Mouse (Mus musculus) ES-Bruce4 (cell line): ENCODE results near the gene Mecom. TPM values are rescaled to one million over a fixed set of nuclear protein-coding genes. Genes with fewer than 3 reads are reported as not detected.

Experiments used
- H3K27ac ChIP-seq: 2 replicates; pipeline ENCODE4 v1.5.1; 2012; ENCODE audit warnings: low read length, inconsistent platforms; ENCODE audit not compliant: insufficient read depth
- H3K27me3 ChIP-seq: 2 replicates; pipeline ENCODE4 v1.6.1; 2012; ENCODE audit warnings: mild to moderate bottlenecking, low read length, inconsistent platforms; ENCODE audit not compliant: control insufficient read depth, poor library complexity, insufficient read depth, severe bottlenecking
- H3K36me3 ChIP-seq: 2 replicates; pipeline ENCODE4 v1.6.1; 2012; ENCODE audit warnings: inconsistent platforms, mild to moderate bottlenecking, low read length, moderate library complexity; ENCODE audit not compliant: control insufficient read depth, poor library complexity, insufficient read depth, severe bottlenecking
- H3K4me1 ChIP-seq: one replicate; pipeline ENCODE4 v1.8.1; 2011; ENCODE audit warnings: low read length; ENCODE audit not compliant: control insufficient read depth, insufficient read depth
- H3K4me3 ChIP-seq: 2 replicates; pipeline ENCODE4 v1.5.1; 2011; ENCODE audit warnings: low read depth, mild to moderate bottlenecking, low read length
- H3K9ac ChIP-seq: 2 replicates; pipeline ENCODE4 v1.6.1; 2012; ENCODE audit warnings: low read depth, mild to moderate bottlenecking, inconsistent platforms; ENCODE audit not compliant: poor library complexity, severe bottlenecking
- H3K9me3 ChIP-seq: replicated peaks from 2 replicates; pipeline ENCODE4 v1.6.1; 2012; ENCODE audit warnings: mild to moderate bottlenecking, low read length, inconsistent platforms; ENCODE audit not compliant: control insufficient read depth, poor library complexity, insufficient read depth, severe bottlenecking
- CTCF ChIP-seq: IDR thresholded peaks from one replicate; pipeline ENCODE4 v1.8.1; 2011; ENCODE audit warnings: low read depth, low read length
- EP300 ChIP-seq: IDR thresholded peaks from 2 replicates; pipeline ENCODE4 v1.6.1; 2011; ENCODE audit warnings: low read depth, low read length; ENCODE audit not compliant: insufficient read depth
- POLR2A ChIP-seq: IDR thresholded peaks from one replicate; pipeline ENCODE4 v1.8.1; 2011; ENCODE audit warnings: low read length; ENCODE audit not compliant: insufficient read depth
- polyA plus RNA-seq: library from polyadenylated mRNA; stranded (reverse); fragments of >200 nt; gene quantifications from 2 replicates; pipeline ENCODE4 v1.2.4, GENCODE M21; 2011; ENCODE audit warnings: low read depth; ENCODE audit not compliant: missing spikeins, insufficient read depth, insufficient read length

Gene Mecom
- polyA plus RNA-seq, 1 experiment, result 0.24 TPM

GRCm38 (mm10) chr3:30504561-30504960, 43.2 kb downstream of the Mecom start:
- H3K4me1 ChIP-seq, result no peaks in the 10 kb centered on the region

GRCm38 (mm10) chr3:30503821-30504220, 44.0 kb downstream of the Mecom start:
- no peak overlapping the region for H3K9ac ChIP-seq
- no peak for TF ChIP-seq EP300
- TF ChIP-seq POLR2A, result no peak
- no peak for TF ChIP-seq CTCF
- H3K4me3 ChIP-seq, result no peak overlapping the region
- H3K36me3 ChIP-seq, result no peaks in the 10 kb centered on the region
- no peaks in the 10 kb centered on the region for H3K9me3 ChIP-seq
- H3K4me1 ChIP-seq, result no peaks in the 10 kb centered on the region
- no peak overlapping the region for H3K27ac ChIP-seq
- H3K27me3 ChIP-seq, result peaks cover 21% of the 10 kb centered on the region

More at GRCm38 (mm10) chr3:30504561-30504960, 43.2 kb downstream of the Mecom start:
- Histone ChIP-seq H3K27ac (no peak overlapping the region), H3K9me3 (no peaks in the 10 kb centered on the region), H3K9ac (no peak overlapping the region), H3K36me3 (no peaks in the 10 kb centered on the region), H3K4me3 (no peak overlapping the region), H3K27me3 (peaks cover 21% of the 10 kb centered on the region)
- no peak for TF ChIP-seq CTCF
- TF ChIP-seq POLR2A, result no peak
- TF ChIP-seq EP300, result no peak

DNA sequence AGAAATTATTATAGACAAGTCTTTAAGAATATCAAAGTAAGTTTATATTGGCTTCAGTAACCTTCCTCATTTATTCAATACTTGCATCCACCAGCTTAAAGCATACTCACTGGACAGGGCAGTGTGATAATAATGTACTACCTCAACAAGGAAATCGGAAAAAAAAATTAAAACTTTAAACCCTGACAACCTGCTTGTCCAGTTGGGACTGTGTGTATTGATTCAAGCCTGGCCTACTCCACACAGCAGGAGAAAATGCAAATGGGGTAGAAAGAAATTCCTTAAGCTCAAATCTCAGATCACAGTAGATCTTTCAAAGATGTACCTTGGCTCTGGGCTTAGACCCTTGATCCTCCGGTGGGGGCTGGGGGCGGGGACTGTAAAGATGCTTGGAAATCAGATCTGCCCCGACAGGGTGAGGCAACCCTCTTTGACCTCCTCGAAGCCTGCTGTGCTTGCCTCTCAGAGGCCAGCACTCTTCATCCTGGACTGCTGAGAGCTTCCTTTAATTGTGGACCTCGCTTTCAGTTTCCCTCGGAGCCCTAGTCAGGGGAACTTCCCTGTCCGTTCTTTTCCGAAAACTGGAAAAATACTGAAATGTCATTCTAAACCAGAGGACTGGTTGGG, 49.5 kb downstream of the Mecom start:
- no peak overlapping the region for H3K4me3 ChIP-seq
- no peaks in the 10 kb centered on the region for H3K4me1 ChIP-seq
- H3K9ac ChIP-seq, result no peak overlapping the region
- H3K27me3 ChIP-seq, result no peaks in the 10 kb centered on the region; the same call in 1 of the 2 replicates
- no peaks in the 10 kb centered on the region; the same call in 1 of the 2 replicates for H3K9me3 ChIP-seq
- H3K27ac ChIP-seq, result no peak overlapping the region
- TF ChIP-seq CTCF (no peak), EP300 (no peak), POLR2A (no peak)
- no peaks in the 10 kb centered on the region for H3K36me3 ChIP-seq

DNA sequence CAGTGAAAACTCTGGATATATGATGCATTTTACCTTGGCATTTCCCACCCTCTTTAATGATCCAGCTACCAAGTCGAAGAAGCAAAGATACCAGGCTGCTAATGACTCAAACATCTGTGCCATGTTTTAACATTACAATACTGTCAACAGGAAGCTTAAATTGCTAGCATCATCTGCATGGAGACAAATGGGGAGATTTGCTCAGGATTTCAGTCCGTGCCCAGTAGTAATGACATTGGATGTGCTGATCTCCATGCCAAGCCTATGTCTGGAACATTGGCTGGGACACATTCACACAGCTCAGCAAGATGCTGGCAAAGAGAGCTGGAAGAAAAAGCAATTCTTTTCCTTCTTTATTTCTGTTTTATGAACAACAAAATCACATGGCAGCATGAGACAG, 53.4 kb downstream of the Mecom start:
- H3K9ac ChIP-seq, result no peak overlapping the region
- no peaks in the 10 kb centered on the region; the same call in 1 of the 2 replicates for H3K9me3 ChIP-seq
- no peaks in the 10 kb centered on the region for H3K4me1 ChIP-seq
- H3K27ac ChIP-seq, result no peak overlapping the region
- H3K27me3 ChIP-seq, result no peaks in the 10 kb centered on the region
- TF ChIP-seq CTCF, result no peak
- no peak for TF ChIP-seq POLR2A
- TF ChIP-seq EP300, result no peak
- no peaks in the 10 kb centered on the region for H3K36me3 ChIP-seq
- no peak overlapping the region for H3K4me3 ChIP-seq

GRCm38 (mm10) chr3:30488808-30489207, 59.0 kb downstream of the Mecom start:
- Histone ChIP-seq H3K27me3 (no peaks in the 10 kb centered on the region), H3K9ac (no peak overlapping the region), H3K36me3 (no peaks in the 10 kb centered on the region), H3K4me1 (no peaks in the 10 kb centered on the region), H3K4me3 (no peak overlapping the region), H3K9me3 (no peaks in the 10 kb centered on the region; the same call in 1 of the 2 replicates), H3K27ac (no peak overlapping the region)
- TF ChIP-seq POLR2A, result no peak

DNA sequence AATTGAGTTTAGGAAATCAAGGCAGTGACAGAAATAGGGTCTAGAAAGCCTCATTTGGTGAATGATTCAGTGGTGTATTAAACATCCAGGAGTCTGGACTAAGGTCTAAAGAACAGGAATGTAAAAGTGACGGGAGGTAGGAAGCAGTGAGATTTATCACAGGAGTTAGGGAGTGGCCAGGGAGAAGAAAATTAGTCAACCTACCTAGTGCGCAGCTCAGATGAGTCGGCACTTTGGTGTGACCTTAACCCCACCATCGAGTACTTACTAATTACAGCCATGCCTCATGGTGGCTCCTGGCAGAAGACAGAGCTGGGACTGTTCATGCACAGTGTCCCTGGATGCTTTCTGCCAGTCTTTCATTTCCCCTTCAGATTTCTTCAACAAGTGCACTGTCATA, 61.4 kb downstream of the Mecom start:
- H3K4me3 ChIP-seq, result no peak overlapping the region
- no peak overlapping the region for H3K9ac ChIP-seq
- H3K4me1 ChIP-seq, result no peaks in the 10 kb centered on the region
- no peaks in the 10 kb centered on the region for H3K27me3 ChIP-seq
- no peaks in the 10 kb centered on the region for H3K9me3 ChIP-seq
- no peak overlapping the region for H3K27ac ChIP-seq
- no peaks in the 10 kb centered on the region for H3K36me3 ChIP-seq
- TF ChIP-seq CTCF (no peak), POLR2A (no peak), EP300 (no peak)
